Mouse (Mus musculus): ENCODE data around the gene Gm47959. TPM values are rescaled to one million over a fixed set of nuclear protein-coding genes. Genes with fewer than 3 reads are reported as not detected.

Gene Gm47959
- polyA plus RNA-seq, 1 experiment = not detected

- DNase-seq (ENCODE audit: low read depth, low spot score) = no peak
- 23% methylated on average over 1 of the region's 1 CpGs for WGBS
Observed at GRCm38 (mm10) chr1:83016556-83016955, 16.2 kb downstream of the Gm47959 start.

- 26% methylated on average over 1 of the region's 1 CpGs for WGBS
- DNase-seq (ENCODE audit: low read depth, low spot score) = no peak
Observed at GRCm38 (mm10) chr1:83031950-83032349, 31.6 kb downstream of the Gm47959 start.

- DNase-seq (ENCODE audit: low read depth, low spot score) = no peak
Observed at GRCm38 (mm10) chr1:83032508-83032907, 32.2 kb downstream of the Gm47959 start.

GRCm38 (mm10) chr1:83034509-83034908 lies 34.2 kb downstream of the Gm47959 start:
- 66% methylated on average over 5 of the region's 5 CpGs for WGBS
- no peak for DNase-seq (ENCODE audit: low read depth, low spot score)

More at GRCm38 (mm10) chr1:83032508-83032907, 32.2 kb downstream of the Gm47959 start:
- 65% methylated on average over 6 of the region's 6 CpGs for WGBS

- WGBS = 86% methylated on average over 11 of the region's 11 CpGs
- DNase-seq (ENCODE audit: low read depth, low spot score) = no peak
Observed at GRCm38 (mm10) chr1:83036892-83037667, 36.7 kb downstream of the Gm47959 start.

- DNase-seq (ENCODE audit: low read depth, low spot score) = no peak
- WGBS = 3% methylated on average over 25 of the region's 25 CpGs
Observed at GRCm38 (mm10) chr1:83038109-83038672, 37.8 kb downstream of the Gm47959 start, which contains the start of gene Slc19a3. TSS of gene Slc19a3 (minus strand) at chr1:83038448.

GRCm38 (mm10) chr1:83039080-83039479 lies 38.7 kb downstream of the Gm47959 start:
- no peak for DNase-seq (ENCODE audit: low read depth, low spot score)
- 43% methylated on average over 4 of the region's 4 CpGs for WGBS

- 79% methylated on average over 2 of the region's 2 CpGs for WGBS
Observed at GRCm38 (mm10) chr1:83042380-83042779, 42.0 kb downstream of the Gm47959 start, which contains the start of gene Krtap28-10. TSS of gene Krtap28-10 (minus strand) at chr1:83042480.

GRCm38 (mm10) chr1:83044882-83045427 lies 44.6 kb downstream of the Gm47959 start, which contains the start of gene Gm47969:
TSS of gene Gm47969 (plus strand) at chr1:83044932.
- no peak for DNase-seq (ENCODE audit: low read depth, low spot score)
- WGBS = 36% methylated on average over 5 of the region's 5 CpGs

More at GRCm38 (mm10) chr1:83042380-83042779, 42.0 kb downstream of the Gm47959 start, which contains the start of gene Krtap28-10:
- DNase-seq (ENCODE audit: low read depth, low spot score) = no peak

Other genes starting within 250 kb of the Gm47959 start
- 281 and 316 TPM in 2 replicates for gene Tm4sf20, start 232.1 kb upstream of the Gm47959 start, polyA plus RNA-seq (2012; rRNA removed)
- gene Gm47791, start 229.3 kb upstream of the Gm47959 start, polyA plus RNA-seq (2012; rRNA removed) = not detected in 2 replicates
- 35.2 and 46.2 TPM in 2 replicates for gene Agfg1, start 161.1 kb upstream of the Gm47959 start, polyA plus RNA-seq (2012; rRNA removed)
- 0.74 and 1.2 TPM in 2 replicates for gene A030005L19Rik, start 87.2 kb upstream of the Gm47959 start, polyA plus RNA-seq (2012; rRNA removed)
- gene A030014E15Rik, start 75.6 kb upstream of the Gm47959 start, polyA plus RNA-seq (2012; rRNA removed) = not detected in 2 replicates
- gene Gm6217, start 69.1 kb upstream of the Gm47959 start, polyA plus RNA-seq (2012; rRNA removed) = not detected in 2 replicates
- gene A030003K21Rik, start 57.2 kb upstream of the Gm47959 start, polyA plus RNA-seq (2012; rRNA removed) = not detected in 2 replicates
- not detected in 2 replicates for gene Gm7544, start 44.5 kb upstream of the Gm47959 start, polyA plus RNA-seq (2012; rRNA removed)
- not detected in 2 replicates for gene Gm47955, start 40.3 kb upstream of the Gm47959 start, polyA plus RNA-seq (2012; rRNA removed)
- gene Slc19a3, start 37.9 kb downstream of the Gm47959 start, polyA plus RNA-seq (2012; rRNA removed) = 0.12 and 0.60 TPM in 2 replicates
- not detected in 2 replicates for gene Krtap28-10, start 41.9 kb downstream of the Gm47959 start, polyA plus RNA-seq (2012; rRNA removed)
- gene Gm47969, start 44.4 kb downstream of the Gm47959 start, polyA plus RNA-seq (2012; rRNA removed) = not detected in 2 replicates
- not detected in 2 replicates for gene A030005K14Rik, start 58.8 kb downstream of the Gm47959 start, polyA plus RNA-seq (2012; rRNA removed)
- not detected in 2 replicates for gene Krtap28-13, start 60.4 kb downstream of the Gm47959 start, polyA plus RNA-seq (2012; rRNA removed)
- gene Ccl20, start 116.2 kb downstream of the Gm47959 start, polyA plus RNA-seq (2012; rRNA removed) = 3.6 and 6.0 TPM in 2 replicates
- not detected in 2 replicates for gene Daw1, start 159.2 kb downstream of the Gm47959 start, polyA plus RNA-seq (2012; rRNA removed)